Mouse (Mus musculus): ENCODE measurements around the gene Enthd1. TPM values are rescaled to one million over a fixed set of nuclear protein-coding genes. Genes with fewer than 3 reads are reported as not detected.
A peak's percentile ranks its signal among the peaks of the same experiment; 100 is the strongest.

Enthd1 gene
- polyA plus RNA-seq, 1 experiment from 2014 or later, result not detected

- ATAC-seq (ENCODE audit: insufficient number of reproducible peaks, insufficient read depth, low FRiP score, low read depth), result peak; percentile 56; the same call in 1 of the 2 replicates
- Histone ChIP-seq H3K4me3 (ENCODE audit: low read depth, low read length) (0 out of 2 replicates have a peak overlapping the region, but pooled peaks have one; percentile 13), H3K36me3 (ENCODE audit: control insufficient read depth, insufficient read depth, low read length) (no peaks in the 10 kb centered on the region), H3K9ac (replicated peaks; ENCODE audit: low read depth, low read length) (0 out of 2 replicates have a peak overlapping the region, but pooled peaks have one; percentile 14), H3K4me1 (ENCODE audit: control insufficient read depth, insufficient read depth, low read length) (no peaks in the 10 kb centered on the region; the same call in 1 of the 2 replicates), H3K4me2 (replicated peaks; ENCODE audit: low read depth, low read length) (peak overlapping the region; percentile 42), H3K9me3 (ENCODE audit: control insufficient read depth, low read depth, low read length) (no peaks in the 10 kb centered on the region), H3K27me3 (ENCODE audit: control insufficient read depth, insufficient read depth, low read length) (no peaks in the 10 kb centered on the region), H3K27ac (ENCODE audit: low read length) (no peak overlapping the region)
- 2% methylated on average over 9 of the region's 9 CpGs for WGBS
Measured at GRCm38 (mm10) chr15:80462106-80462505, 102.8 kb downstream of the Enthd1 start.

GRCm38 (mm10) chr15:80461446-80461845, 103.5 kb downstream of the Enthd1 start:
- 34% methylated on average over 2 of the region's 2 CpGs for WGBS
- no peak overlapping the region for H3K27ac ChIP-seq (ENCODE audit: low read length)
- H3K4me2 ChIP-seq (replicated peaks; ENCODE audit: low read depth, low read length), result no peak overlapping the region
- ATAC-seq (ENCODE audit: insufficient number of reproducible peaks, insufficient read depth, low FRiP score, low read depth), result no peak
- no peaks in the 10 kb centered on the region for H3K27me3 ChIP-seq (ENCODE audit: control insufficient read depth, insufficient read depth, low read length)
- H3K9me3 ChIP-seq (ENCODE audit: control insufficient read depth, low read depth, low read length), result no peaks in the 10 kb centered on the region
- H3K4me3 ChIP-seq (ENCODE audit: low read depth, low read length), result no peak overlapping the region
- H3K36me3 ChIP-seq (ENCODE audit: control insufficient read depth, insufficient read depth, low read length), result no peaks in the 10 kb centered on the region
- H3K9ac ChIP-seq (replicated peaks; ENCODE audit: low read depth, low read length), result no peak overlapping the region
- no peaks in the 10 kb centered on the region; the same call in 1 of the 2 replicates for H3K4me1 ChIP-seq (ENCODE audit: control insufficient read depth, insufficient read depth, low read length)

DNA sequence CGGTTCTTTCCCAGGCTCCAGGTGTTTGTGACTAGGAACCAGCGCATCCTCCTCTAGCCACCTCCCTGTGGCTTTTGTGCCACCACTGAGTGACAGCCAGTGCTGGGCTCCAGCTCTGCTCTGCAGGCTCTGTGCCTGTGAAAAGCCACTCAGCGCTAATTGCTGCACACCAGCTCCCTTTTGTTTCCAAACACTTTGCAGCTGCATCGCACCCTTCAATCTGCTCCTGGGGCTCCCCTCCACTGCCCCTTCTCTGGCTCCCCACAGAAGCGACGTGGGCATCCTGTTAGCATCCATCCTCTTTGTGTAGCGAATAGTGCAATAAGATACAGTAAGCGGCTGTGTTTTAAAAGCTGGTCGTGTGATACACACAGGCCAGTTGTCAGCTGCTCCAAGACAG, 104.9 kb downstream of the Enthd1 start:
- no peaks in the 10 kb centered on the region for H3K36me3 ChIP-seq (ENCODE audit: control insufficient read depth, insufficient read depth, low read length)
- H3K27ac ChIP-seq (ENCODE audit: low read length), result no peak overlapping the region
- H3K4me3 ChIP-seq (ENCODE audit: low read depth, low read length), result no peak overlapping the region
- H3K4me1 ChIP-seq (ENCODE audit: control insufficient read depth, insufficient read depth, low read length), result no peaks in the 10 kb centered on the region; the same call in 1 of the 2 replicates
- H3K27me3 ChIP-seq (ENCODE audit: control insufficient read depth, insufficient read depth, low read length), result no peaks in the 10 kb centered on the region
- ATAC-seq (ENCODE audit: insufficient number of reproducible peaks, insufficient read depth, low FRiP score, low read depth), result no peak
- no peak overlapping the region for H3K9ac ChIP-seq (replicated peaks; ENCODE audit: low read depth, low read length)
- WGBS, result 61% methylated on average over 9 of the region's 9 CpGs
- no peak overlapping the region for H3K4me2 ChIP-seq (replicated peaks; ENCODE audit: low read depth, low read length)
- H3K9me3 ChIP-seq (ENCODE audit: control insufficient read depth, low read depth, low read length), result no peaks in the 10 kb centered on the region

DNA sequence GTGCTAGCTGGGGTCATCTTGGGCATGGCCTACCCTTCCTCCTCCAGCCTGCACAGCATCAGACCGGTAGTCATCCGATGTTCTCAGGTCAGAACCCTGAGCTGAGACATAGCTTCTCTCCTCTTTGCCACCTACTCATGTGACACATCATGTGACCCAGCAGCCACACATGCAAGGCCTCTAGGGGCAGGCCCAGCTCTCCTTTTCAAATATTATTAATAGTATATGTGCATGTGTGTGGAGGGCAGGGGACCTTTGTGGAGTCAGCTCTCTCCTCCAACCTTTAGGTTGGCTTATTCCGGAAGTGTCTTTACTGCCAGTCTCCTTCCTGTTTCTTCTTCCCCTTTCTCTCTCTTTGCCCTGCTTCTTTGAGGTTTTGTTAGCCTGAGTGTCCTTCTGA, 107.0 kb downstream of the Enthd1 start:
- Histone ChIP-seq H3K27me3 (ENCODE audit: control insufficient read depth, insufficient read depth, low read length) (no peaks in the 10 kb centered on the region), H3K4me3 (ENCODE audit: low read depth, low read length) (no peak overlapping the region), H3K4me1 (ENCODE audit: control insufficient read depth, insufficient read depth, low read length) (no peaks in the 10 kb centered on the region; the same call in 1 of the 2 replicates), H3K9ac (replicated peaks; ENCODE audit: low read depth, low read length) (no peak overlapping the region), H3K36me3 (ENCODE audit: control insufficient read depth, insufficient read depth, low read length) (no peaks in the 10 kb centered on the region), H3K9me3 (ENCODE audit: control insufficient read depth, low read depth, low read length) (no peaks in the 10 kb centered on the region), H3K27ac (ENCODE audit: low read length) (no peak overlapping the region), H3K4me2 (replicated peaks; ENCODE audit: low read depth, low read length) (no peak overlapping the region)
- no peak for ATAC-seq (ENCODE audit: insufficient number of reproducible peaks, insufficient read depth, low FRiP score, low read depth)
- 90% methylated on average over 3 of the region's 3 CpGs for WGBS

DNA sequence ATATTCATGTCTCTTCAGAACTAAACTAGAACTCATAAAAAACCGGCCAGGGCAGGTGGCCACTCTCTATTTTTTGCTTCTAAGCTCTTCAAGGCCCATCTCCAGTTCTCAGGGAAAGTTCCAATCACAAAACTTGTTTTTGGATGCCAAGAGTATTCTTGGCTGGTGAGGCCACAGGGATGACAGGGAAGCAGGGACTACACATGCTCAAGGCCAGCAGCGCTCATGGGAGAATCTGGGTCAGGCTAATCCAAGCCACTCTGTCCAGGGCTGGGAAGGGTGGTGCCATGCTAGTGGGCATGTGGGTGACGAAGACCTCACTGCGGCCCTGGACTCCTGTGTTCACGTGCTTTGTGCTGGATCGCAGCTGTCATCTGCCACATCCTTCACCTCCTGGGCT, 110.5 kb downstream of the Enthd1 start:
- no peaks in the 10 kb centered on the region for H3K4me1 ChIP-seq (ENCODE audit: control insufficient read depth, insufficient read depth, low read length)
- WGBS, result 79% methylated on average over 6 of the region's 6 CpGs

GRCm38 (mm10) chr15:80452425-80452824, 112.5 kb downstream of the Enthd1 start:
- H3K4me3 ChIP-seq (ENCODE audit: low read depth, low read length), result no peak overlapping the region
- ATAC-seq (ENCODE audit: insufficient number of reproducible peaks, insufficient read depth, low FRiP score, low read depth), result no peak

More for the DNA sequence above, 110.5 kb downstream of the Enthd1 start:
- H3K4me3 ChIP-seq (ENCODE audit: low read depth, low read length), result no peak overlapping the region
- no peak for ATAC-seq (ENCODE audit: insufficient number of reproducible peaks, insufficient read depth, low FRiP score, low read depth)
- no peaks in the 10 kb centered on the region for H3K9me3 ChIP-seq (ENCODE audit: control insufficient read depth, low read depth, low read length)
- H3K36me3 ChIP-seq (ENCODE audit: control insufficient read depth, insufficient read depth, low read length), result no peaks in the 10 kb centered on the region
- H3K4me2 ChIP-seq (replicated peaks; ENCODE audit: low read depth, low read length), result no peak overlapping the region
- no peak overlapping the region for H3K27ac ChIP-seq (ENCODE audit: low read length)
- H3K9ac ChIP-seq (replicated peaks; ENCODE audit: low read depth, low read length), result no peak overlapping the region
- H3K27me3 ChIP-seq (ENCODE audit: control insufficient read depth, insufficient read depth, low read length), result no peaks in the 10 kb centered on the region

GRCm38 (mm10) chr15:80445956-80446687, 118.8 kb downstream of the Enthd1 start:
- no peaks in the 10 kb centered on the region for H3K9me3 ChIP-seq (ENCODE audit: control insufficient read depth, low read depth, low read length)
- H3K27ac ChIP-seq (ENCODE audit: low read length), result no peak overlapping the region
- no peak overlapping the region for H3K4me3 ChIP-seq (ENCODE audit: low read depth, low read length)
- whole genome bisulfite sequencing, result 51% methylated on average over 15 of the region's 15 CpGs
- H3K4me2 ChIP-seq (replicated peaks; ENCODE audit: low read depth, low read length), result no peak overlapping the region
- H3K36me3 ChIP-seq (ENCODE audit: control insufficient read depth, insufficient read depth, low read length), result no peaks in the 10 kb centered on the region
- no peak for ATAC-seq (ENCODE audit: insufficient number of reproducible peaks, insufficient read depth, low FRiP score, low read depth)
- 0 out of 2 replicates have a peak, but pooled peaks cover 3% of the 10 kb centered on the region for H3K4me1 ChIP-seq (ENCODE audit: control insufficient read depth, insufficient read depth, low read length)
- no peak overlapping the region for H3K9ac ChIP-seq (replicated peaks; ENCODE audit: low read depth, low read length)
- no peaks in the 10 kb centered on the region for H3K27me3 ChIP-seq (ENCODE audit: control insufficient read depth, insufficient read depth, low read length)

More at GRCm38 (mm10) chr15:80452425-80452824, 112.5 kb downstream of the Enthd1 start:
- Histone ChIP-seq H3K27ac (ENCODE audit: low read length) (no peak overlapping the region), H3K4me1 (ENCODE audit: control insufficient read depth, insufficient read depth, low read length) (no peaks in the 10 kb centered on the region), H3K9me3 (ENCODE audit: control insufficient read depth, low read depth, low read length) (no peaks in the 10 kb centered on the region), H3K36me3 (ENCODE audit: control insufficient read depth, insufficient read depth, low read length) (no peaks in the 10 kb centered on the region), H3K4me2 (replicated peaks; ENCODE audit: low read depth, low read length) (no peak overlapping the region), H3K9ac (replicated peaks; ENCODE audit: low read depth, low read length) (0 out of 2 replicates have a peak overlapping the region, but pooled peaks have one; percentile 3), H3K27me3 (ENCODE audit: control insufficient read depth, insufficient read depth, low read length) (no peaks in the 10 kb centered on the region)
- 46% methylated on average over 16 of the region's 16 CpGs for WGBS

GRCm38 (mm10) chr15:80440195-80440594, 124.8 kb downstream of the Enthd1 start:
- 69% methylated on average over 6 of the region's 6 CpGs for WGBS
- H3K27me3 ChIP-seq (ENCODE audit: control insufficient read depth, insufficient read depth, low read length), result no peaks in the 10 kb centered on the region

More at GRCm38 (mm10) chr15:80440195-80440594, 124.8 kb downstream of the Enthd1 start:
- Histone ChIP-seq H3K9ac (replicated peaks; ENCODE audit: low read depth, low read length) (no peak overlapping the region), H3K4me2 (replicated peaks; ENCODE audit: low read depth, low read length) (no peak overlapping the region), H3K9me3 (ENCODE audit: control insufficient read depth, low read depth, low read length) (no peaks in the 10 kb centered on the region), H3K4me3 (ENCODE audit: low read depth, low read length) (no peak overlapping the region), H3K4me1 (ENCODE audit: control insufficient read depth, insufficient read depth, low read length) (no peaks in the 10 kb centered on the region), H3K27ac (ENCODE audit: low read length) (no peak overlapping the region), H3K36me3 (ENCODE audit: control insufficient read depth, insufficient read depth, low read length) (no peaks in the 10 kb centered on the region)
- no peak for ATAC-seq (ENCODE audit: insufficient number of reproducible peaks, insufficient read depth, low FRiP score, low read depth)
